Mouse (Mus musculus) embryonic fibroblast, embryonic 13.5 days (primary cell): ENCODE results near the gene March2.

Experiments
- CTCF ChIP-seq: IDR thresholded peaks from 2 replicates; pipeline ENCODE4 v1.5.1; 2011; ENCODE audit warnings: mild to moderate bottlenecking, control low read depth, low read length, moderate library complexity, borderline replicate concordance; ENCODE audit not compliant: insufficient read depth
- POLR2A ChIP-seq: IDR thresholded peaks from 2 replicates; pipeline ENCODE4 v1.6.1; 2011; ENCODE audit warnings: low read depth, mild to moderate bottlenecking, control low read depth, low read length, moderate library complexity

- no peak for TF ChIP-seq CTCF
- TF ChIP-seq POLR2A: no peak
Observed at GRCm38 (mm10) chr17:33673837-33674236, 44.6 kb downstream of the March2 start.
